Mouse (Mus musculus) thymus, postnatal 14 days (tissue): ENCODE results near the gene Gtf2f2.

Experiments
- DNase-seq: peaks from one replicate; pipeline ENCODE4 v3.0.0; 2021

Gtf2f2 gene

DNA sequence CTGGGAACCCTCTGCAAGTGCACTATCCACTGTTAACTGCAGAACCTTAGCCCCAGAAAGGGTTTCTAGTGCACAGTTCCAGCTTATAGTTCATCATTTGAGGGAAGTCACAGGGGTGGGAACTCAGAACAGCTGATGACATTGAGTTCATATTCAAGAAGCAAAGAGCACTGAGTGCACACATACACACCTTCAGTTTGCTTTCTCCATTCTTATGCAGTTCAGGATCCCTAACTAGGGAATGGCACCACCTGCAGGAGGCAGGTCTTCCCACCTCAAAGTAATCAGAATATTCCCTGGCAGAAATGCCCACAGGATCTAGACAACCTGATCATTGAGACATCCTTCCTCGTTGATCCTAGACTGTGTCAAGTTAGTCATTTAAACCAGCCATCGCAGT lies 151.0 kb downstream of the Gtf2f2 start:
- DNase-seq: no peak

DNA sequence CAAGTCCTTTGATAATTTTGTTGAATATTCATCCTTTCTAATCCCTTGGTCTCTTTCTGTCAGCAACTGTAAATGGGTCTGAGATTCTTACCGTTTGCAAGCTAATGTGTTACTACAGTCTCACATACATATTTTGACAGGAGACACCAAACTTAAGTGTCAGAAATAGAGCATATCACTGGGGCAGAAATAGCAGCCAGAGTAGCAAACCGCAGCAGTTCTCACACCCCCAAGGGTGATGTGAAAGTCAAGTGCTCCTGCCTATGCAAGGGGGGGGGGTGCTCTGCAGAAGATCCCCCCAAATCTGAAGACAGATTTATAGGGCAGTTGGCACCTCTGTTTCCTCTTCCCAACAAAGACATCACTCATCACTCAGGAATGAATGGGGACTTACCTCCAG lies 152.5 kb downstream of the Gtf2f2 start:
- no peak for DNase-seq

GRCm38 (mm10) chr14:75855263-75855992 lies 155.2 kb downstream of the Gtf2f2 start:
- no peak for DNase-seq

GRCm38 (mm10) chr14:75852016-75852415 lies 158.6 kb downstream of the Gtf2f2 start:
- no peak for DNase-seq

DNA sequence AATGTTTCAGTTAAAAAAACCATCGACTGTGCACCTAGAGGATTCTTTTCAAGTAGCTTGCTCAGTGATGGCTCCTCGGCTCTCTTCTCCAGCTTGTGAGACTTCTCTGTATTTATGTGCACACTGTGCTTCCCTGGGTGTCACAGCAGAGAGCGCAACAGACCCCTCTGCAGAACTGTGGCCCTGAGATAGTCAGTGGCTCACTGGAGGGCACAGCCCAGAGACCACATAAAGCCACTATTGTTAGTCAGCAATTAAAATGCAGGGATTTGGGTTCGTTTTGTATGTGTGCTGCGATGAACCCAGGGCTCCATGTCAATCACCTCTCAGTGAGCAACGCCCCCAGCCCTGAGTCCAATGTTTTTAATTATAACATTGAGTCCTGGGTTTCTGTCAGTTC lies 159.8 kb downstream of the Gtf2f2 start:
- DNase-seq: no peak

- no peak for DNase-seq
Measured at GRCm38 (mm10) chr14:75849842-75850568, 160.7 kb downstream of the Gtf2f2 start.

- DNase-seq: no peak
Measured at GRCm38 (mm10) chr14:75849236-75849635, 161.4 kb downstream of the Gtf2f2 start.

GRCm38 (mm10) chr14:75848482-75848881 lies 162.2 kb downstream of the Gtf2f2 start:
- no peak for DNase-seq

DNA sequence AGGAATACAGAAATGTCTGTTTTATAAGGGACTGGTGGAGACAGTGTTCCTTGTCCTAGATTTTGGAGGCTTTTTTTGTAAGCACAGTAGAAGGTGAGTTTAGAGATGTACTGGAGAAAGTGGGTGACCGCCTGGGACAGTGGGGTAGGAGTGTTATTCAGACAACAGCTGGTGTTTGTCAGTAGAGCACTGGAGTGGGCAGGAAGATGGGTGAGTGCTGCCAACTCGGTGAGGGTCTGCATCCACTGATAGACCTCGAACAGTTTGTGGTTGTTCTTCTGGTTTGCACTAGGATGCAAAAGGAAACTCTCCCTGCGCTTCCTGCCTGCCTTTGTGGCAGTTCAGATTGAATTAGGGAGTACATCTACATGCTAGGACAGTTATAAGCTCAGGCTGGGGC lies 163.0 kb downstream of the Gtf2f2 start:
- DNase-seq: no peak
